Mouse (Mus musculus) megakaryocyte, embryonic 14.5 days (primary cell): Measurements from ENCODE around the gene Apoa2.

ENCODE experiments used
- FLI1 ChIP-seq: IDR thresholded peaks from 2 replicates; pipeline ENCODE4 v1.6.1; 2012; ENCODE audit warnings: low read length, inconsistent platforms, mixed read lengths
- GATA1 ChIP-seq: IDR thresholded peaks from 3 replicates; pipeline ENCODE4 v1.6.1; 2012; ENCODE audit warnings: mixed read lengths, low read length, inconsistent platforms, borderline replicate concordance

DNA sequence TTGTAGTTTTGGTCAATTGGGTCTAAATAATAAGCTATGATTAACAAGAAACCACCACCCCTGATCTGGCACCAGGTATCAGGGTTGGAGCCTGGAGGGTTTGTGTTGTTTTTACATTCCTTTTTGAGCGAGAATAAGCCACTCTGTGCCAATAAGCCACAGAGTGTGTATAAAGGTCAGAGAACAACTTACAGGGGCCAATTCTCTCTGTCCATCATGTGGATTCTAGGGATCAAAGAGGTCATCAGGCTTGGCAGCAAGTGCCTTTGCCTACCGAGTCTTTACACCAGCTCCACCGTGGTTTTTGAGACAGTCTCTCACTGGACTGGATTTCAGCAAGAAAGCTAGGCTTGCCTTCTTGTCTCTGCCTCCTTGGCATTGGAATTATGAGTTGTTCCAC lies 12.0 kb upstream of the Apoa2 start:
- TF ChIP-seq GATA1 (no peak), FLI1 (no peak)
